Mouse (Mus musculus) embryonic facial prominence, embryonic 13.5 days (tissue): ENCODE measurements around the gene Yeats2. TPM values are rescaled to one million over a fixed set of nuclear protein-coding genes. Genes with fewer than 3 reads are reported as not detected.

Experiments used
- ATAC-seq: fragments of 200-750 bp; cut with Nextera tagmentation; 2 replicates; pipeline ENCODE4 v1.8.0; 2017; ENCODE audit warnings: low read depth; ENCODE audit not compliant: insufficient number of reproducible peaks, insufficient read depth, low FRiP score, low TSS enrichment
- H3K27ac ChIP-seq: fragments of 300-500 bp; sonication (generic); 2 replicates; pipeline ENCODE4 v1.5.1; 2015; ENCODE audit warnings: moderate library complexity, mild to moderate bottlenecking, inconsistent platforms
- H3K27me3 ChIP-seq: fragments of 300-500 bp; sonication (generic); 2 replicates; pipeline ENCODE4 v1.6.1; 2015; ENCODE audit warnings: mild to moderate bottlenecking, inconsistent platforms
- H3K36me3 ChIP-seq: fragments of 300-500 bp; sonication (generic); 2 replicates; pipeline ENCODE4 v1.6.1; 2015; ENCODE audit warnings: mild to moderate bottlenecking, inconsistent platforms
- H3K4me1 ChIP-seq: fragments of 300-500 bp; sonication (generic); 2 replicates; pipeline ENCODE4 v1.6.1; 2015; ENCODE audit warnings: inconsistent platforms
- H3K4me2 ChIP-seq: fragments of 300-500 bp; sonication (generic); 2 replicates; pipeline ENCODE4 v1.6.1; 2015; ENCODE audit warnings: moderate library complexity, mild to moderate bottlenecking, inconsistent platforms
- H3K4me3 ChIP-seq: fragments of 300-500 bp; sonication (generic); 2 replicates; pipeline ENCODE4 v1.5.1; 2015; ENCODE audit warnings: mild to moderate bottlenecking, inconsistent platforms
- H3K9ac ChIP-seq: fragments of 300-500 bp; sonication (generic); 2 replicates; pipeline ENCODE4 v1.6.1; 2015; ENCODE audit warnings: mild to moderate bottlenecking, inconsistent platforms
- H3K9me3 ChIP-seq: fragments of 300-500 bp; sonication (generic); 2 replicates; pipeline ENCODE4 v1.6.1; 2016; ENCODE audit warnings: inconsistent platforms
- WGBS: fragments of 180-500 bp; shearing (Covaris S2); methylation state at CpG from one replicate; pipeline ENCODE4 v1.1.7; 2015; ENCODE audit warnings: mixed read lengths; 5-methylcytosine and 5-hydroxymethylcytosine counted together
- polyA plus RNA-seq: library from polyadenylated mRNA; unstranded; fragments of >200 nt; fragmentation: Nextera tagmentation; extraction: Ambion mirVana; gene quantifications from 2 replicates; pipeline ENCODE4 v1.2.1, GENCODE M21; 2015

Gene Yeats2
- polyA plus RNA-seq, 1 experiment from 2014 or later, result 40.3 TPM

- peak within 1 kb of the TSS; percentile 80 for H3K9ac ChIP-seq
- no peaks in the 10 kb centered on the region for H3K36me3 ChIP-seq
- H3K4me3 ChIP-seq, result peak within 1 kb of the TSS; percentile 74
- no peak within 1 kb of the TSS; the same call in 1 of the 2 replicates for H3K27ac ChIP-seq
- H3K9me3 ChIP-seq, result no peaks in the 10 kb centered on the region
- under 1% methylated on average over 90 of the region's 90 CpGs for WGBS
- peak within 1 kb of the TSS; percentile 91 for H3K4me2 ChIP-seq
- no peaks in the 10 kb centered on the region for H3K4me1 ChIP-seq
- H3K27me3 ChIP-seq, result peaks cover 19% of the 10 kb centered on the region
- peak; percentile 71 for ATAC-seq
These were observed 99.9 kb downstream of the Yeats2 start, which contains the start of gene Map6d1 for GRCm38 (mm10) chr16:20240468-20241414. Gene Map6d1, minus strand, starts transcription at chr16:20241358.

- no peak for ATAC-seq
These were observed 106.2 kb downstream of the Yeats2 start for GRCm38 (mm10) chr16:20247103-20247502.

GRCm38 (mm10) chr16:20248442-20249174, 107.7 kb downstream of the Yeats2 start:
- Histone ChIP-seq H3K4me2 (no peak overlapping the region), H3K27ac (no peak overlapping the region)
- 88% methylated on average over 9 of the region's 9 CpGs for WGBS

More at GRCm38 (mm10) chr16:20247103-20247502, 106.2 kb downstream of the Yeats2 start:
- Histone ChIP-seq H3K36me3 (no peaks in the 10 kb centered on the region), H3K9me3 (no peaks in the 10 kb centered on the region), H3K4me3 (no peak overlapping the region), H3K27ac (no peak overlapping the region), H3K27me3 (peaks cover 5% of the 10 kb centered on the region; the same call in 1 of the 2 replicates), H3K4me1 (no peaks in the 10 kb centered on the region), H3K4me2 (no peak overlapping the region), H3K9ac (no peak overlapping the region)

GRCm38 (mm10) chr16:20257926-20258325, 117.1 kb downstream of the Yeats2 start:
- Histone ChIP-seq H3K9me3 (no peaks in the 10 kb centered on the region), H3K9ac (no peak overlapping the region), H3K4me1 (no peaks in the 10 kb centered on the region), H3K36me3 (no peaks in the 10 kb centered on the region), H3K4me2 (no peak overlapping the region), H3K27me3 (no peaks in the 10 kb centered on the region), H3K4me3 (no peak overlapping the region), H3K27ac (no peak overlapping the region)
- WGBS, result 74% methylated on average over 5 of the region's 5 CpGs
- no peak for ATAC-seq

More at GRCm38 (mm10) chr16:20248442-20249174, 107.7 kb downstream of the Yeats2 start:
- Histone ChIP-seq H3K27me3 (no peaks in the 10 kb centered on the region), H3K4me1 (no peaks in the 10 kb centered on the region), H3K9ac (no peak overlapping the region), H3K9me3 (no peaks in the 10 kb centered on the region), H3K4me3 (no peak overlapping the region), H3K36me3 (no peaks in the 10 kb centered on the region)
- ATAC-seq, result no peak

GRCm38 (mm10) chr16:20265089-20265488, 124.2 kb downstream of the Yeats2 start:
- Histone ChIP-seq H3K4me3 (no peak overlapping the region), H3K27me3 (no peaks in the 10 kb centered on the region), H3K36me3 (no peaks in the 10 kb centered on the region), H3K27ac (no peak overlapping the region), H3K9ac (no peak overlapping the region), H3K4me2 (no peak overlapping the region), H3K4me1 (no peaks in the 10 kb centered on the region), H3K9me3 (no peaks in the 10 kb centered on the region)
- WGBS, result 62% methylated on average over 7 of the region's 7 CpGs
- ATAC-seq, result no peak

- H3K4me1 ChIP-seq, result no peaks in the 10 kb centered on the region
- no peak overlapping the region for H3K27ac ChIP-seq
- ATAC-seq, result no peak
- no peaks in the 10 kb centered on the region for H3K36me3 ChIP-seq
- H3K4me2 ChIP-seq, result no peak overlapping the region
- no peaks in the 10 kb centered on the region for H3K27me3 ChIP-seq
- WGBS, result 76% methylated on average over 4 of the region's 4 CpGs
- no peak overlapping the region for H3K9ac ChIP-seq
- no peaks in the 10 kb centered on the region for H3K9me3 ChIP-seq
- no peak overlapping the region for H3K4me3 ChIP-seq
These were observed 130.5 kb downstream of the Yeats2 start for GRCm38 (mm10) chr16:20271339-20271738.

- peaks cover 3% of the 10 kb centered on the region for H3K36me3 ChIP-seq
- no peak for ATAC-seq
- no peak overlapping the region for H3K4me3 ChIP-seq
- no peaks in the 10 kb centered on the region for H3K4me1 ChIP-seq
- 50% methylated on average over 3 of the region's 3 CpGs for WGBS
- H3K27ac ChIP-seq, result no peak overlapping the region
- H3K27me3 ChIP-seq, result no peaks in the 10 kb centered on the region
- peaks cover 6% of the 10 kb centered on the region; the same call in 1 of the 2 replicates for H3K9me3 ChIP-seq
- H3K9ac ChIP-seq, result no peak overlapping the region
- no peak overlapping the region for H3K4me2 ChIP-seq
These were observed 132.1 kb downstream of the Yeats2 start for GRCm38 (mm10) chr16:20272994-20273393.

- Histone ChIP-seq H3K27ac (no peak overlapping the region), H3K27me3 (no peaks in the 10 kb centered on the region), H3K4me3 (no peak overlapping the region), H3K9ac (no peak overlapping the region), H3K36me3 (peaks cover 63% of the 10 kb centered on the region), H3K4me2 (no peak overlapping the region), H3K9me3 (peaks cover 8% of the 10 kb centered on the region; the same call in 1 of the 2 replicates), H3K4me1 (no peaks in the 10 kb centered on the region)
- WGBS, result 96% methylated on average over 5 of the region's 5 CpGs
- ATAC-seq, result no peak
These were observed 138.5 kb downstream of the Yeats2 start for GRCm38 (mm10) chr16:20279395-20279794.

- H3K27ac ChIP-seq, result no peak overlapping the region
- WGBS, result 80% methylated on average over 4 of the region's 4 CpGs
- H3K4me2 ChIP-seq, result no peak overlapping the region
- H3K9me3 ChIP-seq, result peaks cover 8% of the 10 kb centered on the region; the same call in 1 of the 2 replicates
- ATAC-seq, result no peak
- H3K4me3 ChIP-seq, result no peak overlapping the region
- H3K36me3 ChIP-seq, result peaks cover 71% of the 10 kb centered on the region
- no peak overlapping the region for H3K9ac ChIP-seq
- no peaks in the 10 kb centered on the region for H3K27me3 ChIP-seq
- H3K4me1 ChIP-seq, result no peaks in the 10 kb centered on the region
These were observed 139.4 kb downstream of the Yeats2 start for GRCm38 (mm10) chr16:20280238-20280637.
